Mouse (Mus musculus) Patski (cell line): ENCODE results near the gene Rprm. TPM values are rescaled to one million over a fixed set of nuclear protein-coding genes. Genes with fewer than 3 reads are reported as not detected.
A peak's percentile ranks its signal among the peaks of the same experiment; 100 is the strongest.

Experiments used
- ATAC-seq: fragments of 100-300 bp; one replicate; pipeline ENCODE4 v1.8.0; 2021
- CTCF ChIA-PET: fragments of 350-600 bp; sonication (Branson Sonifier 250); formaldehyde crosslinking; loops from one replicate; lab custom pipeline; 2022; ENCODE audit warnings: inconsistent platforms; lab: Charles Lee
- POLR2A ChIA-PET: fragments of 350-600 bp; sonication (Branson Sonifier 250); formaldehyde crosslinking; loops from one replicate; lab custom pipeline; 2022; ENCODE audit warnings: antibody characterized with exemption, inconsistent platforms; lab: Charles Lee
- DNase-seq: peaks from one replicate; pipeline ENCODE4 v3.0.0-alpha.2; 2011; ENCODE audit warnings: low read depth, low spot score
- H3K27me3 ChIP-seq: fragments of 371-371 bp; one replicate; pipeline ENCODE4 v1.5.1; 2021
- CTCF ChIP-seq: fragments of 100-300 bp; IDR thresholded peaks from one replicate; pipeline ENCODE4 v1.5.1; 2021
- in situ Hi-C: fragments of 300-500 bp; cut with MboI; formaldehyde crosslinking; loops from 3 replicates; pipeline ENCODE4 v1.11.1; 2018; ENCODE audit warnings: low pct_unique_long_range_greater_than_20kb, mixed read lengths
- polyA plus RNA-seq: library from polyadenylated mRNA; unstranded; gene quantifications from one replicate; pipeline ENCODE4 v1.2.3, GENCODE M21; 2021

The Rprm gene
- not detected for polyA plus RNA-seq

DNA sequence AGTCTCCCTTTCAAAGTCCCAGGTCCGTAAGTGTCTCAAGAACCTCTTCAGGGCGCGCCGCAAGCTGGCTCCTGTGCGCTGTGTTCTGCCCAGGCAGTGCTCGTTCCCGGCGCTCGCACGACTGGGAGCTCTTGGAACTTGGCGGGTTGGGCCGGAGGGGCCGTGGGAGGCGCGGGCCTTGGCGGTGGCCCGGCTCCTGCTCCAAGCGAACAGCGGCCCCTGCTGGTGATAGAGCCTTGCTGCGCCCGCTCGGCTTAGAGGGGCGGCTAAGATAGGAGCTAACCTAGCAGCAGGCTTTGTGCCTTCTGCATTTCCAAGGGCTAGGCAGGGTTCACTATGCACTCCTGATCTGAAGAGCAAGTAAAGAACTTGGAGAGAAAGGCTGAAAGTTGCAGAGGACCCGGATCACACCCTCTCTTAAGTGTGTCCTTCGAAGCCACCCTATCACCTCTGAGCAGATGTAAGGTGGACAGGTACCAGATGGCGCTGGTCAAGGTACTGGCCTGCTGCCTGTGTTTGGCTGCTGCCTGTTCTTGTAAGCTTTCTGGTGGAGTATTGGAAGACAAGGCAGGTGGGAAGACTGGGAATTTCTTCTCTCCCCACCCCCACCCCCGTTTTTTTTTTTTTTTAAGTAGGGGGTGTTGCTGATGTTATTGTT, at the start of gene Rprm:
Gene Rprm, minus strand, starts transcription at position 123 of the 658 bp plus-strand sequence.
- POLR2A ChIA-PET: no interaction called here
- peak; percentile 78 for TF ChIP-seq CTCF
- H3K27me3 ChIP-seq: peaks cover 12% of the 10 kb centered on the region
- DNase-seq: no peak
- in situ Hi-C loops: no loop called here
- CTCF ChIA-PET: interaction anchor here (1.2 kb wide), 1 partner anchor 18 kb away, joined by 3 read pairs; no protein-coding TSS in a partner anchor
- peak; percentile 12 for ATAC-seq

DNA sequence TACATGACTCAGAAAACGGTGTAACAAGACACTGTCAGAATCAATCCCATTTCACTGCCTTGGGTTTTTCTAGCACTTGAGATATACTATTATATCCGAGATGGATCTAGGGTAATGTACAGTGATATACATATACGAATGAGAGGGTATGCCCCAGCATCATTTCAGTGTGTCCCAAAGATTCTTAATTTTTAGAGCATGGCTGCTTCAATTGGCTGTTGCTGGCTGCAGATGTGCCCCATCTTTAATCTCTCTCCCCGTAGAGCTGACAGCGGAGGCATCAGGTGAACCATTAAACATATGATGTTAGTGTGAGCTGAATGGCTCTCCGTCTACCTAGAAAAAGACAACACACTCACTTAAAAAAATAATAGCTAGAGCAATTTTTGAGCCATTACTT, 34.0 kb upstream of the Rprm start:
- peaks cover 17% of the 10 kb centered on the region for H3K27me3 ChIP-seq
- TF ChIP-seq CTCF: no peak
- ChIA-PET POLR2A (no interaction called here), CTCF (no interaction called here)
- ATAC-seq: no peak
- in situ Hi-C loops: loop anchor here (10.0 to 25.0 kb wide), 4 partner anchors 782 to 1482 kb away; no protein-coding TSS in a partner anchor
- no peak for DNase-seq

DNA sequence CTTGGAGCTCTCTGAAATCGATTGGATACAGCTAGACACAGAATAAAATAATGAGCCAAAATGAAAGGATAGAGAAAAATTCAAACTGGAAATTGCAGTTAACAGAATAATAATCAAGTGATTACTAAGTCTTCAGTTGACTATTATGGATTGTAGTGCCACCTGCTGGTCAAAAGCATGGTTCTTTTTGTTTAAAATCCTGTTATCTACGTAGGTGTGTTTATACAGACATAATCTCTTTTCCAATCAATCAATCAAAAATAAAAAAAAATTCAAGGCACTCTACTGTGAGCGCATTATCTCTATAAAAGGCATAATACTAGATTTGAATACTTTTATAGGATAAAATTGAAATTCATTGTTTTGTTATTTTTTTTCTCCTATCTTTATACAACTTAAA, 33.5 kb upstream of the Rprm start:
- no peak for ATAC-seq
- POLR2A ChIA-PET: no interaction called here
- peak; percentile 42 for TF ChIP-seq CTCF
- CTCF ChIA-PET: no interaction called here
- no peak for DNase-seq
- in situ Hi-C loops: loop anchor here (10.0 to 25.0 kb wide), 4 partner anchors 782 to 1482 kb away; no protein-coding TSS in a partner anchor
- peaks cover 17% of the 10 kb centered on the region for H3K27me3 ChIP-seq

DNA sequence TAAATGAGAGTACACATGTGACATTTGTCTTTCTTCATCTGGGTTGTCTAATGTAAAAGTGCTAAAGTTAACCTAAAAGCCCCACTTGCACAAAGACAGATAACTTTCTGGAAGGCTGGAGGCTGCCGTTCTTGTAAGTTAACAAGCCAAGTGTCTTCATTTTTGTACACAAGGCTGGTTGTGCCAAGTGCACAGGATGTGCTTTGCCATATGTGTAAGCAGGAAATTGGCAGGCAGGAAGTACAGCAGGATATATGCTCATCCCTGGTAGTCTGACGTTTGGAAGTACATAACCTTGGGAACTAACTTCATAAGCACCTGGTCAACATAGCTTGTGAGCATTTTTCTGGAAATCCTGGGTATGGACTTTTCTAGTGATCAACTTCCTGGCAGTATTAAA, 25.9 kb upstream of the Rprm start:
- in situ Hi-C loops: loop anchor here (10.0 to 25.0 kb wide), 4 partner anchors 774 to 1474 kb away; no protein-coding TSS in a partner anchor
- POLR2A ChIA-PET: no interaction called here
- DNase-seq: no peak
- ATAC-seq: no peak
- CTCF ChIA-PET: no interaction called here
- H3K27me3 ChIP-seq: peaks cover 7% of the 10 kb centered on the region
- TF ChIP-seq CTCF: no peak

DNA sequence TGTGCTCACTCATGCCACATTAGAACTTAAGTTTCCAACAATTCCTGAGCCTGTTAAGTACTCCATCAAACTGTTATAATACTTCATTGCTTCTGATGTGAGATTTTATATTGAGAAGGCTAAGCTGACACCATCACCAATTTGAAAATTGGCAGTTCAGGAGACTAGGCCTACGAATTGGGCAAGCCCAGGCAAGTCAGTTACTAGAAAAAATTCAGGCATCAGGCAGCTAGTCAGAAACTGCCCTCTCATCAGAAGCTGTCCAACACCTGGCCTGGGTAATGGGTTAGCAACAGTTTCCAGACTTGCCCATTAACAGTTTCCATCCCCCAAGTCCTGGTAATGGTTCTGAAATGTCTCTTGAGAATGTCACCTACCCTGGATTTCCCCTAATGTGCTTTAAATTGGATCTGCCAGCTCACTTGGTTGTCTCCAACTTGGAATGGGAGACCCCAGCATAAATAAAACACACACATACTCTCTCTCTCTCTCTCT, 20.9 kb upstream of the Rprm start:
- POLR2A ChIA-PET: no interaction called here
- no peaks in the 10 kb centered on the region for H3K27me3 ChIP-seq
- CTCF ChIA-PET: no interaction called here
- in situ Hi-C loops: loop anchor here (25.0 kb wide), 2 partner anchors 769 to 1469 kb away; no protein-coding TSS in a partner anchor
- ATAC-seq: no peak
- DNase-seq: no peak
- no peak for TF ChIP-seq CTCF

DNA sequence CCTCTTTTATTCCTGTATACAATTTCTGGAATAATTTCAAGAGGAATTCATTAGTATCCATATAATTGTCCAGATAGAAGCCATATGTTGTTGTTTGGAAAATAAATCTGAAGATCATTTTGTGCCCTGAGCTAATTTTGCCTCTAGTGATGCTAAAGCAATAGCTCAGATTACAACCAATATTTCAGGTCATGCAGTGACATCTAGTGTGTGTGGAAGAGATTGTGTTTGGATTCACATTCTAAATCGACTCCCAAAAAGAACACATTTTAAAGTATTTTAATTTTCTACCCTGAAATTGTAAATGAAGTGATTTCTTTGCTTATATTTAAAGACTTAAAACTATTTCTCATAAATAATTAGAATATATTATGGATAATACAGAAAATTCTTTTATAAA, 14.6 kb upstream of the Rprm start:
- in situ Hi-C loops: loop anchor here (25.0 kb wide), 2 partner anchors 763 to 1463 kb away; no protein-coding TSS in a partner anchor
- ChIA-PET CTCF (no interaction called here), POLR2A (no interaction called here)
- ATAC-seq: no peak
- no peak for DNase-seq
- no peak for TF ChIP-seq CTCF
- H3K27me3 ChIP-seq: peaks cover 5% of the 10 kb centered on the region

DNA sequence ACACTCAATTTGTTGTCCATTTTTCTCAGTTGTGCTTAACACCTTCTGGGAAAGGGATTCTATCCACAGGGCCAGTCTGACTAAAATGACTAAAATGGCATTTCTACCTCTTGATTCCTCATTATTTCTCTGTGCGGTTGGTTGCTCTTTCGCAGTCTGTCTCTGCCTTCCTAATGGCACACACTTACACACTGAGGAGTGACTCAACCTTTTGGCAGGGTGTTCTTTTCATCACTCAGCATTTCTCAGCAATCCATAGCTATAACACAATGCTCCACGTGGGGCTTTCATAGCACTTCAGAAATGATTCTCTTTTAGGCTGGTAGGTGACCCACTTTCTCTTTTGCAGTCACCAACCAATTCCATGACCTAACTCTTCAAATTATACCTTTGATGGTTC, 7.3 kb upstream of the Rprm start:
- CTCF ChIA-PET: no interaction called here
- TF ChIP-seq CTCF: no peak
- in situ Hi-C loops: no loop called here
- POLR2A ChIA-PET: no interaction called here
- ATAC-seq: no peak
- H3K27me3 ChIP-seq: peaks cover 5% of the 10 kb centered on the region
- DNase-seq: no peak

DNA sequence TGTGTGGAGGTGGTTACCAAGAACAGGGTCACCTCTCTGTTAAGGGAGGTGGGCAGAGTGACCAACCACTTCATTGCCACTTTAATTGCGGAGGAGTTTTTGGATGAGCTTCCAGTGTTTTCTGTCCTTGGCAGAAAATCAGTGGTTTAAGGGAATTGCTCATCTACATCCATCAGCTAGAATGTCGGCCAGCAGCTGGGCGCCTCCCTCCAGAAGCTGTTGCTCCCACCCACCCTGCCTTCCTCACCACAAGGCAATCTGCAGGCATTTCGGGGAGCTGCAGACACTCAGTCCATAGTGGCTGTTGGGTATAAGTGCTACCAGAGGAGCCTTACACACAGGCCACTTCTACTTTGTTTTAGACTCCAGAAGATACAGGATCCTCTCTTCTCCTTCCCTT, 902 bp upstream of the Rprm start:
- no peak for TF ChIP-seq CTCF
- in situ Hi-C loops: no loop called here
- ChIA-PET CTCF (no interaction called here), POLR2A (no interaction called here)
- ATAC-seq (no peak), DNase-seq (no peak)
- H3K27me3 ChIP-seq: peaks cover 12% of the 10 kb centered on the region

DNA sequence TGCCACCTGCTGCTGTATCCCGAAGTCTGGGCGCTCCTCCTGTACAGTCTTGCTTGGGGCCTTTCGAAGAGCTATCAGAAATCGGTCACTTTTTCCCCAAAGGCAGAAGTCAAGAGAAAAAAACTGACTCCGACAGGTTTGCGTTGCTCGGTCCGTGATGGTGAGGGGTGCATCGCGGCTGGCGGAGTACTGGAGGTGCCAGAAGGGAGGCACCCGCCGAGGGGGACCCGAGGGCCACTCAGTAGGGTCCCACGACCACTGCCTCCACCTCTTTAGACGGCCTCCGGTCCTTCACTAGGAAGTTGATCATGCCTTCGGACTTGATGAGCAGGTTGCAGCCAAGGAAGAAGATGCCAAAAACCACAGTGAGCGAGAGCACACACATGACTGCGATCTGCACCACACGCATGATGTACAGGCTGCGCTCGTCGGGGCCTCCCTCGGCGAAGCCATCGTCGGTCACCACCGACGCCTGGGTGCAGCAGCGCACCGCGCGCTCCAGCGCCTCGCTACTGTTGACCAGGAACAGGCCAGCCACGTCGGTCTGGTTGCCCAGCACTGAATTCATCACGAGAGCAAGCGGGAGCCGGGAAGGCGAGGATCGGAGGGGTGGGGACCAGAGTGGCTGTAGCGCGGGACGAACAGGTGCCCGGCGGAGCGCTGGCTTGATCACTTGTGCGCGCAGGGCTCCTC, 469 bp downstream of the Rprm start:
- ChIA-PET CTCF (interaction anchor here (1.2 kb wide), 1 partner anchor 19 kb away, joined by 3 read pairs; no protein-coding TSS in a partner anchor), POLR2A (no interaction called here)
- TF ChIP-seq CTCF: no peak
- DNase-seq (no peak), ATAC-seq (no peak)
- in situ Hi-C loops: no loop called here
- peaks cover 12% of the 10 kb centered on the region for H3K27me3 ChIP-seq

DNA sequence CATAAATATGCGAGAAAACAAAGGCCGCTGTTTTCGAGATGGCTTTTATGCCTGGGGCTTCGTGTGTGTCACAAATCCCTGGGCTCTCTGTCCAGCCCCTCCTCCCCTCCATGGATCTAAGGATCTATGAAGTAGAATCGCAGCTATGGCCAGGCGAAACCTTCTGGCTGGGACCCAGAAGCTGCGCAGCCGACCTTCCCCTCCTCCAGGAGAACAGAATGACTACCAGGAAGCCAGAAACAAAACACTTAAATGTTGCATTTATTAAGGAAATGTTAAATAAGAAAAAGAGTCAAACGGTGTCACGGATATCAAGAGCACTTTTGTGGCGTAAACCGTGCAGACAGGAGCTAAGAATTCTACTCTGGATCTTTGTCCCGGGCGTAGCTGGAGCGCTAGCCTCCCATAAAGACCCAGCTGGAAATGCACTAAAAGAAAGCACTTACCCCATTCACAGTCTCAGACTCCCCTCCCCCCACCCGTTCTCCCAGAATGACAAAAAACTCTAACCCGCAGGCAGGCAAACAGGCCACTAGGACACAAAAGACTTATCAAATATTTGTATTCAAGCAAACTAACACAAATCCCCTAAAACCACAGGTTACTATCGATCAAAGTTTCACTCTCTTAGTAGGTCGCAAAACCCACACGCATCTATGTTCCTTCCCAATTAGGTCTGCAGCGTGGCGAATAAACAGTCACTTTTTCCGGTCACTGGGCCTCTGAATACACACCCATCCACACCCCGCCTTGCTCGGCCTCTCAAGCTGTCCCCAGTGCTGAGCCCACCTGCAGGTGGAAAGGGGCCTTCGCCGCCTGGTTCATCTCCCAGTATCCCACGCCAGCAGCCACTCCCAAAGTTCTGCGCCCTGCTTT, 1.3 kb downstream of the Rprm start:
- no peak for TF ChIP-seq CTCF
- POLR2A ChIA-PET: no interaction called here
- H3K27me3 ChIP-seq: peaks cover 12% of the 10 kb centered on the region
- CTCF ChIA-PET: no interaction called here
- no peak for DNase-seq
- ATAC-seq: no peak
- in situ Hi-C loops: no loop called here
